Mouse (Mus musculus) testis, adult 2 months (tissue): ENCODE measurements around the gene Gm17555. TPM values are rescaled to one million over a fixed set of nuclear protein-coding genes. Genes with fewer than 3 reads are reported as not detected.

Source experiments
- H3K27ac ChIP-seq: fragments of 200-500 bp; 2 replicates; pipeline ENCODE4 v1.5.1; 2012; ENCODE audit warnings: low read depth, low read length; ENCODE audit not compliant: control insufficient read depth, insufficient read depth
- H3K27me3 ChIP-seq: fragments of 200-500 bp; 2 replicates; pipeline ENCODE4 v1.6.1; 2012; ENCODE audit warnings: mild to moderate bottlenecking, low read length, moderate library complexity; ENCODE audit not compliant: control insufficient read depth, insufficient read depth
- H3K36me3 ChIP-seq: fragments of 200-500 bp; 2 replicates; pipeline ENCODE4 v1.6.1; 2012; ENCODE audit warnings: mild to moderate bottlenecking, low read length; ENCODE audit not compliant: control insufficient read depth, insufficient read depth
- H3K4me1 ChIP-seq: fragments of 200-500 bp; 2 replicates; pipeline ENCODE4 v1.6.1; 2012; ENCODE audit warnings: low read length; ENCODE audit not compliant: control insufficient read depth, insufficient read depth
- H3K4me3 ChIP-seq: fragments of 200-500 bp; 2 replicates; pipeline ENCODE4 v1.5.1; 2012; ENCODE audit warnings: low read depth, mild to moderate bottlenecking, low read length, moderate library complexity, mixed read lengths; ENCODE audit not compliant: control insufficient read depth
- CTCF ChIP-seq: fragments of 200-500 bp; IDR thresholded peaks from 2 replicates; pipeline ENCODE4 v1.5.1; 2012; ENCODE audit warnings: low read depth, mild to moderate bottlenecking, inconsistent platforms, low read length, moderate library complexity; ENCODE audit not compliant: control insufficient read depth, insufficient read depth, insufficient replicate concordance
- POLR2A ChIP-seq: fragments of 200-500 bp; IDR thresholded peaks from 2 replicates; pipeline ENCODE4 v1.6.1; 2012; ENCODE audit warnings: low read depth, mild to moderate bottlenecking, inconsistent platforms, low read length, moderate library complexity; ENCODE audit not compliant: control insufficient read depth
- polyA plus RNA-seq: library from polyadenylated mRNA; depleted of rRNA; stranded (reverse); fragments of >200 nt; gene quantifications from 2 replicates; pipeline ENCODE4 v1.2.3, GENCODE M21; 2012; rRNA removed

Gene Gm17555
- polyA plus RNA-seq, 1 experiment: not detected

DNA sequence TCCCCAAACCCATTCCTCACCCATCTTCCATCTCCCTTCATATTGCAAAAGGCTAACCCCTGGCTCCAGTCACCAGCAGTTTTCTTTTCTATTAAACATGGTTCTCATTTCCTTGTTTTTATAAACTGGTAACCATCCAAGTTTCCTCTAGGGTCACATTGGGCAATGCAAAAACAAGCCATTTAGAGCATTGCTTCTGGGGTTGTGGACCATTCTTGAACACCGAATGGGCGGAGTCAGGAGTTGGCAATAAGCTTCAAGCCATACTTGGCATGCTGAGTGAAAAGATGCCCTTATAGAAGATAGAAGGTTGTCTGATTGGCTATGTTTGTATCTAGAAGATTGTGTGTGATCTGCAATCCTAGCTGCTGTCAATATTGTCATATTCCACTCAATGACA is 33.6 kb downstream of the Gm17555 start:
- no peak for TF ChIP-seq CTCF
- no peak for TF ChIP-seq POLR2A
- Histone ChIP-seq H3K4me1 (no peaks in the 10 kb centered on the region), H3K27ac (no peak overlapping the region), H3K27me3 (no peaks in the 10 kb centered on the region), H3K36me3 (no peaks in the 10 kb centered on the region), H3K4me3 (no peak overlapping the region)

DNA sequence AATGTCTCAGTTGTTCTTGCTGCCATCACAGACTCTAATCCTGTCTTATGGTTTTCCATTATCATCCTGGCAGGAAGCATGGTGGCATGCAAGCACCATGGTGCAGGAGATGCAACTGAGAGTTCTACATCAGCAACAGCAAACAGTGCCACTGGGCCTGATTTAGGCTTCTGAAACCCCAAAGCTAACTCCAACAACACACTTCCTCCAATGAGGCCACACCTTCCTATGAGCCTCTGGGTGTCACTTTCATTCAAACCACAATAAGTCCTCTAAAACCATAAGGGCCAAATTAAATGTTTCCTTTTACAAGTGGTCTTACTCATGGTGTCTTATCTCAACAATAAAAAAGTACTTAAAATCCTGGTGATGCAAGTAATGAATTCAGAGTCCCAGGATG is 37.3 kb downstream of the Gm17555 start:
- Histone ChIP-seq H3K4me1 (no peaks in the 10 kb centered on the region), H3K4me3 (no peak overlapping the region), H3K27me3 (no peaks in the 10 kb centered on the region), H3K36me3 (no peaks in the 10 kb centered on the region), H3K27ac (no peak overlapping the region)
- TF ChIP-seq POLR2A: no peak
- TF ChIP-seq CTCF: no peak

Other genes starting within 250 kb of the Gm17555 start
- 0.22 and 0.42 TPM in 2 replicates for gene Fgf7, start 180.4 kb upstream of the Gm17555 start, polyA plus RNA-seq
- 20.5 and 24.6 TPM in 2 replicates for gene Fam227b, start 63.1 kb upstream of the Gm17555 start, polyA plus RNA-seq
- 5.1 and 5.3 TPM in 2 replicates for gene Dtwd1, start 63.0 kb upstream of the Gm17555 start, polyA plus RNA-seq